In the genomic region with DNA sequence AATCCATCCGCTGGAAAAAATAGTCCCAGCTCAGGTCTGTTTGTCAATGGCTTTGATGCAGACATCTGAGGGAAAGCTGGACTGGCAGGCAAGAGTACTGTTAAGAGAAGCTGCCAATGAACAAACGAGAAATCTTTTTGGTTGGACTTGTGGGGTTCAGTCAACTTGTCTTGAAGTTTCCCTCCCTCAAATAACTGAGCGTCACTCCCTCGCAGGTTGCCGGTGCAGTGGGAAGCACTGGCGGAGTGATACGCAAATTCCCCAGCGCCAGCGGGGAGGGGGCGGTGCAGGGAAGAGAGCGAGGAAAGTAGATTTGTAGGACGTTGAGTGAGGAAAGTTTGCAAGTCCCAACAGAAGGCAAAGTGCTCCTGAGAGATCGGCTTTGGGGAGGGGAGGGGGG, we compare ENCODE assay signal across 8 mouse cellular contexts. TPM values are rescaled to one million over a fixed set of nuclear protein-coding genes. Genes with fewer than 3 reads are reported as not detected.
A peak's percentile ranks its signal among the peaks of the same experiment; 100 is the strongest.
DNase-seq lines count a peak whose midpoint lies in the region; ATAC-seq and TF ChIP-seq lines count a peak whose summit lies in the region.

Gene Col4a5 (plus strand): TSS at position 276 of the 400 bp plus-strand sequence.

- H3K27me3 ChIP-seq in forebrain, embryonic 13.5 days: peaks cover 18% of the 10 kb centered on the region; the same call in 1 of the 2 replicates
- no peaks in the 10 kb centered on the region for H3K27me3 ChIP-seq in heart, embryonic 16.5 days (ENCODE audit: control insufficient read depth, insufficient read depth, low read length)
- H3K27me3 ChIP-seq in liver, embryonic 16.5 days (ENCODE audit: control insufficient read depth, insufficient read depth, low read depth, low read length): peaks cover 5% of the 10 kb centered on the region
- H3K27me3 ChIP-seq in neural tube, embryonic 12.5 days (replicated peaks): 0 out of 2 replicates have a peak, but pooled peaks cover 10% of the 10 kb centered on the region

- H3K4me1 ChIP-seq in ES-E14 (ENCODE audit: control insufficient read depth in 2 of 2, insufficient read depth in 2 of 2, low read length in 2 of 2, poor library complexity in 1 of 2): no peaks in the 10 kb centered on the region
- no peaks in the 10 kb centered on the region for H3K4me1 ChIP-seq in forebrain, embryonic 13.5 days
- H3K4me1 ChIP-seq in heart, embryonic 16.5 days (ENCODE audit: control insufficient read depth, insufficient read depth, low read length): no peaks in the 10 kb centered on the region
- no peaks in the 10 kb centered on the region for H3K4me1 ChIP-seq in liver, embryonic 16.5 days (ENCODE audit: control insufficient read depth, low read depth, low read length)
- H3K4me1 ChIP-seq in neural tube, embryonic 12.5 days: no peaks in the 10 kb centered on the region

- 5% methylated on average over 13 of the region's 13 CpGs for WGBS in forebrain, embryonic 13.5 days
- 14% methylated on average over 13 of the region's 13 CpGs for WGBS in heart, embryonic 16.5 days
- WGBS in liver, embryonic 16.5 days (ENCODE audit: insufficient replicate concordance): 16% methylated on average over 13 of the region's 13 CpGs
- WGBS in neural tube, embryonic 12.5 days: 20% methylated on average over 13 of the region's 13 CpGs

- H3K9ac ChIP-seq in ES-E14 (ENCODE audit: insufficient read depth, low read depth, low read length, poor library complexity, severe bottlenecking): no peak within 1 kb of the TSS
- H3K9ac ChIP-seq in forebrain, embryonic 13.5 days: peak within 1 kb of the TSS; percentile 53
- H3K9ac ChIP-seq in heart, embryonic 16.5 days (ENCODE audit: low read length): peak within 1 kb of the TSS; percentile 64
- no peak within 1 kb of the TSS for H3K9ac ChIP-seq in liver, embryonic 16.5 days (ENCODE audit: low read depth, low read length)
- H3K9ac ChIP-seq in neural tube, embryonic 12.5 days: 0 out of 2 replicates have a peak within 1 kb of the TSS, but pooled peaks have one; percentile 44

- H3K27ac ChIP-seq in ES-E14 (ENCODE audit: insufficient read depth, low read depth, low read length, poor library complexity, severe bottlenecking): no peak within 1 kb of the TSS
- H3K27ac ChIP-seq in forebrain, embryonic 13.5 days: no peak within 1 kb of the TSS; the same call in 1 of the 2 replicates
- peak within 1 kb of the TSS; percentile 83 for H3K27ac ChIP-seq in heart, embryonic 16.5 days (ENCODE audit: low read length)
- H3K27ac ChIP-seq in liver, embryonic 16.5 days (ENCODE audit: low read length): no peak within 1 kb of the TSS
- H3K27ac ChIP-seq in neural tube, embryonic 12.5 days: no peak within 1 kb of the TSS

- peak; percentile 46 for DNase-seq in ES-E14 (ENCODE audit: low read depth, low spot score)
- DNase-seq in brain, embryonic 18.5 days (ENCODE audit: low read depth, low spot score): peak; percentile 10
- peak; percentile 82 for DNase-seq in kidney, postnatal 10 days
- peak; percentile 10 for DNase-seq in urinary bladder, postnatal 10 days (ENCODE audit: low spot score)

- ATAC-seq in forebrain, embryonic 13.5 days: peak; percentile 93
- ATAC-seq in heart, embryonic 16.5 days (replicated peaks; ENCODE audit: extremely low read depth, insufficient read depth, low FRiP score): peak; percentile 77
- ATAC-seq in liver, embryonic 16.5 days (ENCODE audit: low read depth): no peak
- peak; percentile 87 for ATAC-seq in neural tube, embryonic 12.5 days (ENCODE audit: low FRiP score, low read depth)

- H3K36me3 ChIP-seq in ES-E14 (ENCODE audit: control insufficient read depth, insufficient read depth, low read length, poor library complexity, severe bottlenecking): no peaks in the 10 kb centered on the region
- no peaks in the 10 kb centered on the region for H3K36me3 ChIP-seq in forebrain, embryonic 13.5 days (ENCODE audit: poor library complexity, severe bottlenecking)
- no peaks in the 10 kb centered on the region for H3K36me3 ChIP-seq in heart, embryonic 16.5 days (ENCODE audit: control insufficient read depth, insufficient read depth)
- H3K36me3 ChIP-seq in liver, embryonic 16.5 days (ENCODE audit: control insufficient read depth, insufficient read depth): no peaks in the 10 kb centered on the region
- no peaks in the 10 kb centered on the region for H3K36me3 ChIP-seq in neural tube, embryonic 12.5 days

- peak within 1 kb of the TSS; percentile 59 to 60 for H3K4me3 ChIP-seq in ES-E14 (ENCODE audit: insufficient read depth in 1 of 2, low read depth in 1 of 2, low read length in 2 of 2, poor library complexity in 1 of 2, severe bottlenecking in 1 of 2)
- peak within 1 kb of the TSS; percentile 44 for H3K4me3 ChIP-seq in forebrain, embryonic 13.5 days
- H3K4me3 ChIP-seq in heart, embryonic 16.5 days (ENCODE audit: low read length): peak within 1 kb of the TSS; percentile 58
- H3K4me3 ChIP-seq in liver, embryonic 16.5 days (ENCODE audit: low read depth, low read length): peak within 1 kb of the TSS; percentile 46
- H3K4me3 ChIP-seq in neural tube, embryonic 12.5 days: peak within 1 kb of the TSS; percentile 41

- no peaks in the 10 kb centered on the region for H3K9me3 ChIP-seq in ES-E14 (ENCODE audit: control insufficient read depth, insufficient read depth, low read depth, low read length)
- H3K9me3 ChIP-seq in forebrain, embryonic 13.5 days (replicated peaks): no peaks in the 10 kb centered on the region
- H3K9me3 ChIP-seq in heart, embryonic 16.5 days (replicated peaks; ENCODE audit: control insufficient read depth, low read length): no peaks in the 10 kb centered on the region
- H3K9me3 ChIP-seq in liver, embryonic 16.5 days (replicated peaks; ENCODE audit: control insufficient read depth, low read length): no peaks in the 10 kb centered on the region
- no peaks in the 10 kb centered on the region for H3K9me3 ChIP-seq in neural tube, embryonic 12.5 days

- H3K4me2 ChIP-seq in forebrain, embryonic 13.5 days: peak within 1 kb of the TSS; percentile 63
- H3K4me2 ChIP-seq in heart, embryonic 16.5 days (ENCODE audit: low read depth, low read length): peak within 1 kb of the TSS; percentile 65
- peak within 1 kb of the TSS; percentile 49 for H3K4me2 ChIP-seq in liver, embryonic 16.5 days (ENCODE audit: low read depth, low read length)
- peak within 1 kb of the TSS; percentile 61 for H3K4me2 ChIP-seq in neural tube, embryonic 12.5 days (replicated peaks)

- in situ Hi-C loops in ES-E14 (cut with MboI; ENCODE audit: low sequenced_read_pairs in 2 of 2, unreplicated experiment in 2 of 2): no loop called here

TF ChIP-seq in ES-E14, 5 proteins besides CTCF, POLR2A, EP300 and RAD21:
- TF ChIP-seq MAFK (IDR thresholded peaks at IDR 0.05; ENCODE audit: insufficient read depth, low read depth, low read length): no peak
- TF ChIP-seq CHD2 (IDR thresholded peaks at IDR 0.05; ENCODE audit: low read depth, low read length): no peak
- no peak for TF ChIP-seq ZNF384 (IDR thresholded peaks at IDR 0.05; ENCODE audit: low read depth, low read length)
- no peak for TF ChIP-seq ZC3H11A (IDR thresholded peaks at IDR 0.05; ENCODE audit: borderline replicate concordance, low read depth, low read length)
- no peak for TF ChIP-seq HCFC1 (IDR thresholded peaks at IDR 0.05; ENCODE audit: borderline replicate concordance, insufficient read depth, low read length)
TF ChIP-seq in ES-E14: peak in this region for 0.

RNA-seq across cellular contexts. Expression of gene Col4a5, which starts in this region (rescaled TPM):
- total RNA-seq in ES-E14 (2012; rRNA removed): 5.0 and 10.4 TPM in 2 replicates
- polyA plus RNA-seq in forebrain, embryonic 13.5 days (2015; fragmentation: Nextera tagmentation; extraction: Ambion mirVana): 5.9 and 6.4 TPM in 2 replicates
- polyA plus RNA-seq in heart, embryonic 16.5 days (2015; fragmentation: Nextera tagmentation; extraction: Ambion mirVana): 33.3 and 36.6 TPM in 2 replicates
- polyA plus RNA-seq in liver, embryonic 16.5 days (2015; fragmentation: Nextera tagmentation; extraction: Ambion mirVana): 0.42 and 0.71 TPM in 2 replicates
- 14.1 and 17.1 TPM in 2 replicates for polyA plus RNA-seq in neural tube, embryonic 12.5 days (2016; fragmentation: Nextera tagmentation; extraction: Ambion mirVana)

Comparison
In these comparisons a context has a peak if more than half of its experiments do, and no peak if none do; other contexts are left out.
1. DNase-seq: peak in every context shown above with its lines; median percentile 82 in kidney, postnatal 10 days; 46 in ES-E14; 10 in brain, embryonic 18.5 days; 10 in urinary bladder, postnatal 10 days.
2. H3K9ac ChIP-seq: peak in forebrain, embryonic 13.5 days (single experiment), heart, embryonic 16.5 days (single experiment) and neural tube, embryonic 12.5 days (single experiment); none in ES-E14 (single experiment) and liver, embryonic 16.5 days (single experiment).
3. Peak in every context shown above with its lines, with median percentiles within 50 percentile points of each other: H3K4me3 ChIP-seq and H3K4me2 ChIP-seq.